Mouse (Mus musculus): Measurements from ENCODE around the gene Sele.

- TF ChIP-seq GATA1 (IDR thresholded peaks at IDR 0.05; ENCODE audit: borderline replicate concordance, low read length), result no peak
- no peak for TF ChIP-seq FLI1 (IDR thresholded peaks at IDR 0.05; ENCODE audit: low read length)
Measured at GRCm38 (mm10) chr1:164070461-164070860, 22.4 kb downstream of the Sele start.
